Comparison of ENCODE assay signal across 25 mouse cellular contexts in the genomic region with DNA sequence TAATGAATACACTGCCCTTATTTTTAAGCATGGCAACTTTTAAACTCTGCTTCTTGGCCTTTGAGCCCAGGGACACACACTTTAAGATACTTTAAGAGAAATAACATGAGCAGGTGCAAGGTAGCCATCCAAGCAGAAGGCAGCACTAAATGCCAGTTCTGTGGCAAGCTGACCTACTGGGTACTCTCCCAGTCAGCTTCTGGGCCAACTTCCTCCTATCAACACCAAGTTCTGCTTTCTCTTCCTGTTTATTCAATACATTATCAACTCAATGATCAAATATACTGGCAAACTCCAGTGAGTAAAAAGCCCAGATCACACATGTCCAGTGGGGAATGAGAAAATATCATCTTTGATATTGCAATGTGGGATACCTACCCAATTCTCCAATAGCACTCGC. TPM values are rescaled to one million over a fixed set of nuclear protein-coding genes. Genes with fewer than 3 reads are reported as not detected.
DNase-seq lines count a peak whose midpoint lies in the region; ATAC-seq and TF ChIP-seq lines count a peak whose summit lies in the region.
"Had no signal": no experiment of that assay in that cellular context is flagged by ENCODE, and none has a peak within 500 bp of the region (broad histone marks: within the 10 kb centered on the region; RNA-seq: fewer than 3 reads in every experiment).

No protein-coding gene starts in this region.

- no peaks in the 10 kb centered on the region for H3K27me3 ChIP-seq in lung, postnatal 0 days (replicated peaks; ENCODE audit: insufficient read depth, low read length)
- no peaks in the 10 kb centered on the region for H3K27me3 ChIP-seq in forebrain, postnatal 0 days (ENCODE audit: insufficient read depth, low read length)
- H3K27me3 ChIP-seq: liver, embryonic 15.5 days; megakaryocyte, embryonic 14.5 days; neural tube, embryonic 13.5 days had no signal

- no peaks in the 10 kb centered on the region; the same call in 1 of the 2 replicates for H3K4me1 ChIP-seq in lung, postnatal 0 days (ENCODE audit: insufficient read depth, low read depth, low read length)
- peaks cover 44% of the 10 kb centered on the region for H3K4me1 ChIP-seq in bone marrow macrophage, adult 2 months (ENCODE audit: control insufficient read depth, insufficient read depth, low read length)
- no peaks in the 10 kb centered on the region for H3K4me1 ChIP-seq in forebrain, postnatal 0 days (ENCODE audit: insufficient read depth)

- no peaks in the 10 kb centered on the region for H3K36me3 ChIP-seq in lung, postnatal 0 days (ENCODE audit: insufficient read depth, low read length)
- no peaks in the 10 kb centered on the region for H3K36me3 ChIP-seq in forebrain, postnatal 0 days (ENCODE audit: insufficient read depth)
- H3K36me3 ChIP-seq: neural tube, embryonic 13.5 days had no signal

- no peak for TF ChIP-seq EP300 in lung, postnatal 0 days (IDR thresholded peaks at IDR 0.05)

- no peak for TF ChIP-seq CTCF in lung, postnatal 0 days (IDR thresholded peaks at IDR 0.05)
- no peak for TF ChIP-seq CTCF in bone marrow macrophage, adult 2 months (IDR thresholded peaks at IDR 0.05; ENCODE audit: low read depth, low read length)
- TF ChIP-seq CTCF in forebrain, postnatal 0 days (IDR thresholded peaks at IDR 0.05; ENCODE audit: low read depth) = no peak

- no peak overlapping the region for H3K4me2 ChIP-seq in lung, postnatal 0 days (replicated peaks; ENCODE audit: low read depth, low read length)
- no peak overlapping the region for H3K4me2 ChIP-seq in forebrain, postnatal 0 days (ENCODE audit: low read depth)
- H3K4me2 ChIP-seq: liver, embryonic 15.5 days; neural tube, embryonic 13.5 days had no signal

- H3K9ac ChIP-seq in lung, postnatal 0 days (replicated peaks; ENCODE audit: low read depth) = no peak overlapping the region
- H3K9ac ChIP-seq in forebrain, postnatal 0 days = no peak overlapping the region
- H3K9ac ChIP-seq: liver, embryonic 15.5 days; neural tube, embryonic 13.5 days had no signal

- no peak for TF ChIP-seq POLR2A in bone marrow macrophage, adult 2 months (IDR thresholded peaks at IDR 0.05; ENCODE audit: borderline replicate concordance, low read depth, low read length)

- no peak for ATAC-seq in lung, postnatal 0 days
- ATAC-seq in monocyte, adult 5-6 weeks (replicated peaks; ENCODE audit: insufficient number of reproducible peaks, low FRiP score, low TSS enrichment, poor library complexity, severe bottlenecking) = peak; percentile 72
- no peak for ATAC-seq in forebrain, postnatal 0 days
- ATAC-seq: forebrain, embryonic 16.5 days; hindbrain, postnatal 0 days; intestine, embryonic 16.5 days had no signal

- 100% methylated on average over 1 of the region's 1 CpGs for WGBS in lung, postnatal 0 days
- WGBS in forebrain, postnatal 0 days = 98% methylated on average over 1 of the region's 1 CpGs

- DNase-seq in lung, postnatal 0 days (ENCODE audit: low spot score) = peak; percentile 19
- DNase-seq in lung, postnatal 14 days = no peak
- peak; percentile 86 for DNase-seq in A20 (ENCODE audit: low read depth, low spot score)
- no peak for DNase-seq in forebrain, postnatal 0 days
- DNase-seq in cerebellum, postnatal 14 days = no peak
- DNase-seq: adrenal gland, postnatal 25 days; cerebellum, adult 9-10 months; gastrocnemius, postnatal 36 days; heart, postnatal 4 days; kidney, adult 9 months; kidney, postnatal 14 days; midbrain, embryonic 14.5 days; right cerebral cortex, adult 18-20 months; thymus, postnatal 14 days had no signal

- no peaks in the 10 kb centered on the region for H3K9me3 ChIP-seq in lung, postnatal 0 days (ENCODE audit: low read length)
- no peaks in the 10 kb centered on the region for H3K9me3 ChIP-seq in forebrain, postnatal 0 days (ENCODE audit: low read length)
- H3K9me3 ChIP-seq: embryonic facial prominence, embryonic 10.5 days; heart, embryonic 10.5 days; liver, embryonic 15.5 days; megakaryocyte, embryonic 14.5 days; neural tube, embryonic 13.5 days had no signal

- no peak overlapping the region for H3K4me3 ChIP-seq in lung, postnatal 0 days (ENCODE audit: low read depth, low read length)
- H3K4me3 ChIP-seq in bone marrow macrophage, adult 2 months (ENCODE audit: insufficient read depth, low read length) = no peak overlapping the region
- no peak overlapping the region for H3K4me3 ChIP-seq in forebrain, postnatal 0 days (ENCODE audit: low read depth, low read length)
- H3K4me3 ChIP-seq: embryonic facial prominence, embryonic 10.5 days; heart, embryonic 10.5 days; liver, embryonic 15.5 days; megakaryocyte, embryonic 14.5 days; myocyte; neural tube, embryonic 13.5 days had no signal

- no peak overlapping the region for H3K27ac ChIP-seq in lung, postnatal 0 days (ENCODE audit: low read length)
- H3K27ac ChIP-seq in bone marrow macrophage, adult 2 months (ENCODE audit: insufficient read depth, low read depth, low read length) = peak overlapping the region; percentile 67
- no peak overlapping the region for H3K27ac ChIP-seq in forebrain, postnatal 0 days (ENCODE audit: low read depth, low read length)
- H3K27ac ChIP-seq: embryonic facial prominence, embryonic 10.5 days; heart, embryonic 10.5 days; hindbrain, postnatal 0 days; liver, embryonic 15.5 days; neural tube, embryonic 13.5 days had no signal

RNA-seq across cellular contexts. Expression of a gene that starts 7.0 kb away (rescaled TPM):
- 6.9 and 7.3 TPM in 2 replicates for polyA plus RNA-seq in lung, postnatal 0 days (2015; fragmentation: Nextera tagmentation; extraction: Ambion mirVana)
- 23.7 and 24.2 TPM in 2 replicates for polyA plus RNA-seq in bone marrow macrophage, adult 2 months (2012; ENCODE audit: insufficient read depth, insufficient read length, missing spikeins)
- total RNA-seq in monocyte, adult 5-6 weeks (2017) = 47.3 to 60.0 TPM (median 56.2 TPM) in 3 replicates
- total RNA-seq in forebrain, postnatal 0 days (2014; rRNA removed) = 5.3 and 7.5 TPM in 2 replicates
- 1.8 and 3.2 TPM in 2 replicates for polyA plus RNA-seq in forebrain, postnatal 0 days (2015; fragmentation: Nextera tagmentation; extraction: Ambion mirVana)

Comparison
In these comparisons a context has a peak if more than half of its experiments do, and no peak if none do; other contexts are left out.
1. DNase-seq: peak in lung, postnatal 0 days (single experiment) and A20 (single experiment); none in lung, postnatal 14 days (single experiment), forebrain, postnatal 0 days (single experiment) and cerebellum, postnatal 14 days (0 of 2).